Mouse (Mus musculus) liver, adult (tissue): ENCODE results near the gene Prkar2b.

ENCODE experiments used
- GATA4 ChIP-seq: IDR thresholded peaks from 2 replicates; pipeline ENCODE4 v1.6.1; 2014; ENCODE audit warnings: mild to moderate bottlenecking, low read length; ENCODE audit not compliant: insufficient replicate concordance

Prkar2b gene

GRCm38 (mm10) chr12:32061090-32061930, at the start of gene Prkar2b:
Gene Prkar2b, minus strand, starts transcription at chr12:32061296.
- no peak for TF ChIP-seq GATA4

GRCm38 (mm10) chr12:32109201-32109600, 48.1 kb upstream of the Prkar2b start:
- no peak for TF ChIP-seq GATA4

GRCm38 (mm10) chr12:32104955-32105521, 43.9 kb upstream of the Prkar2b start:
- no peak for TF ChIP-seq GATA4

- no peak for TF ChIP-seq GATA4
Measured at GRCm38 (mm10) chr12:32104451-32104862, 43.4 kb upstream of the Prkar2b start.

- TF ChIP-seq GATA4 = no peak
Measured at GRCm38 (mm10) chr12:32101306-32101705, 40.2 kb upstream of the Prkar2b start.

- TF ChIP-seq GATA4 = no peak
Measured at GRCm38 (mm10) chr12:32099686-32100206, 38.6 kb upstream of the Prkar2b start.

- TF ChIP-seq GATA4 = no peak
Measured at GRCm38 (mm10) chr12:32098596-32098995, 37.5 kb upstream of the Prkar2b start.

- TF ChIP-seq GATA4 = no peak
Measured at GRCm38 (mm10) chr12:32097107-32097506, 36.0 kb upstream of the Prkar2b start.

GRCm38 (mm10) chr12:32095164-32095563, 34.1 kb upstream of the Prkar2b start:
- TF ChIP-seq GATA4 = no peak

GRCm38 (mm10) chr12:32092452-32092851, 31.4 kb upstream of the Prkar2b start:
- no peak for TF ChIP-seq GATA4

GRCm38 (mm10) chr12:32088566-32088965, 27.5 kb upstream of the Prkar2b start:
- no peak for TF ChIP-seq GATA4

- no peak for TF ChIP-seq GATA4
Measured at GRCm38 (mm10) chr12:32087339-32087738, 26.2 kb upstream of the Prkar2b start.

GRCm38 (mm10) chr12:32086874-32087273, 25.8 kb upstream of the Prkar2b start:
- no peak for TF ChIP-seq GATA4

GRCm38 (mm10) chr12:32085856-32086255, 24.8 kb upstream of the Prkar2b start:
- no peak for TF ChIP-seq GATA4

GRCm38 (mm10) chr12:32085189-32085588, 24.1 kb upstream of the Prkar2b start:
- TF ChIP-seq GATA4 = no peak

GRCm38 (mm10) chr12:32084601-32085000, 23.5 kb upstream of the Prkar2b start:
- TF ChIP-seq GATA4 = no peak
